Mouse (Mus musculus): ENCODE measurements around the gene Lpcat3.
A peak's percentile ranks its signal among the peaks of the same experiment; 100 is the strongest.

Lpcat3 gene

GRCm38 (mm10) chr6:124740211-124740887 lies 77.5 kb downstream of the Lpcat3 start:
- DNase-seq: peak; percentile 63

GRCm38 (mm10) chr6:124740888-124741761 lies 78.3 kb downstream of the Lpcat3 start, which contains the start of gene Grcc10:
Grcc10 (minus strand) TSS chr6:124741374.
- peak; percentile 91 for DNase-seq

- no peak for DNase-seq
These were observed 79.0 kb downstream of the Lpcat3 start for GRCm38 (mm10) chr6:124741842-124742241.

- DNase-seq: peak; percentile 16
These were observed 80.2 kb downstream of the Lpcat3 start for GRCm38 (mm10) chr6:124742839-124743514.

GRCm38 (mm10) chr6:124743647-124744046 lies 80.8 kb downstream of the Lpcat3 start:
- no peak for DNase-seq

- DNase-seq: no peak
These were observed 82.0 kb downstream of the Lpcat3 start for GRCm38 (mm10) chr6:124744755-124745321.

GRCm38 (mm10) chr6:124745490-124746295 lies 82.9 kb downstream of the Lpcat3 start:
- DNase-seq: peak; percentile 97

- no peak for DNase-seq
These were observed 83.4 kb downstream of the Lpcat3 start for GRCm38 (mm10) chr6:124746296-124746605.

- DNase-seq: no peak
These were observed 84.1 kb downstream of the Lpcat3 start for GRCm38 (mm10) chr6:124746654-124747632.

- no peak for DNase-seq
These were observed 87.6 kb downstream of the Lpcat3 start for GRCm38 (mm10) chr6:124750405-124750804.

GRCm38 (mm10) chr6:124753861-124754260 lies 91.0 kb downstream of the Lpcat3 start:
- DNase-seq: no peak
